17 mouse cellular contexts compared by ENCODE assay signal in genomic region chr3:85020137-85020536, GRCm38 (mm10).
DNase-seq lines count a peak whose midpoint lies in the region.
"Had no signal": no experiment of that assay in that cellular context is flagged by ENCODE, and none has a peak within 500 bp of the region (broad histone marks: within the 10 kb centered on the region; RNA-seq: fewer than 3 reads in every experiment).

No protein-coding gene starts in this region.

- DNase-seq in layer of hippocampus, adult 8-10 months (ENCODE audit: low spot score in 2 of 2), result peak; percentile 39 to 56
- no peak for DNase-seq in layer of hippocampus, adult 11-12 months (ENCODE audit: low spot score)
- peak; percentile 80 to 83 for DNase-seq in frontal cortex, adult 2 months (ENCODE audit: extremely low spot score in 1 of 2, low spot score in 1 of 2)
- DNase-seq in left cerebral cortex, postnatal 36 days (ENCODE audit: low spot score in 2 of 2), result peak; percentile 50 to 69
- DNase-seq in telencephalon, adult 2 months (ENCODE audit: low read depth, low spot score), result peak; percentile 91
- no peak for DNase-seq in kidney, postnatal 14 days
- no peak for DNase-seq in urinary bladder, postnatal 25 days (ENCODE audit: low spot score)
- DNase-seq: adrenal gland, postnatal 36 days; cerebellum, adult 2 months; heart, postnatal 14 days; kidney, adult 8-10 months; kidney, postnatal 25 days; liver; lung, postnatal 10 days; midbrain, embryonic 14.5 days; spleen, adult 18-20 months; thymus, postnatal 36 days had no signal

- intact Hi-C loops in left cerebral cortex, postnatal 36 days (cut with DNase I), result loop anchor here (1.0 to 10.0 kb wide), 6 partner anchors 33 to 357 kb away; no protein-coding TSS in a partner anchor

Comparison
In these comparisons a context has a peak if more than half of its experiments do, and no peak if none do; other contexts are left out.
1. DNase-seq: peak in layer of hippocampus, adult 8-10 months (2 of 2), frontal cortex, adult 2 months (2 of 2), left cerebral cortex, postnatal 36 days (2 of 2) and telencephalon, adult 2 months (single experiment); none in layer of hippocampus, adult 11-12 months (single experiment), kidney, postnatal 14 days (single experiment) and urinary bladder, postnatal 25 days (single experiment).